Mouse (Mus musculus) bone marrow, adult 2 months (tissue): ENCODE measurements around the gene Slc1a2.

Experiments
- CTCF ChIP-seq: fragments of 200-500 bp; IDR thresholded peaks from 2 replicates; pipeline ENCODE4 v1.5.1; 2011; ENCODE audit warnings: low read length, control low read depth; ENCODE audit not compliant: control insufficient read depth, insufficient read depth
- POLR2A ChIP-seq: fragments of 200-500 bp; IDR thresholded peaks from 2 replicates; pipeline ENCODE4 v1.6.1; 2011; ENCODE audit warnings: low read depth, mild to moderate bottlenecking, control low read depth, low read length, borderline replicate concordance; ENCODE audit not compliant: control insufficient read depth

DNA sequence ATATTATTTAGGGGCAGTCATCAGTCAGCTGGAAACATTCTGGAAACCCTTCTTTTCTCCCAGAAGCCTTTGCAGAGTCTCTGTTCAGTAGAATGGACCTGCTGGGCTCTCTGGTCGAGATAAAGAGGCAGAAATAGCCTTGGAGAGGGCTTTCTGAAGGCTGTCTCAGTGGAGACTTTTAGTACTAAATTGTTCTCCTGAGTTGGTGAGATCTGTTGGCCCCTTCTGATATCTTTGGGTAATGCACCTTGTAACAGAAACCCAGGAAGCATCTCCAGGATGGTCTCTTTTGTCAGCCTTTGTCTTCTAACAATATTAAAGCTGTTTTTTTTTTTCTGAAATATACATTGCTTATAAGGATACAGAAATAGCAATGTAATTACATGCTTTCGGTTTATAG is 2.6 kb downstream of the Slc1a2 start:
- no peak for TF ChIP-seq CTCF
- no peak for TF ChIP-seq POLR2A
